In the genomic region with DNA sequence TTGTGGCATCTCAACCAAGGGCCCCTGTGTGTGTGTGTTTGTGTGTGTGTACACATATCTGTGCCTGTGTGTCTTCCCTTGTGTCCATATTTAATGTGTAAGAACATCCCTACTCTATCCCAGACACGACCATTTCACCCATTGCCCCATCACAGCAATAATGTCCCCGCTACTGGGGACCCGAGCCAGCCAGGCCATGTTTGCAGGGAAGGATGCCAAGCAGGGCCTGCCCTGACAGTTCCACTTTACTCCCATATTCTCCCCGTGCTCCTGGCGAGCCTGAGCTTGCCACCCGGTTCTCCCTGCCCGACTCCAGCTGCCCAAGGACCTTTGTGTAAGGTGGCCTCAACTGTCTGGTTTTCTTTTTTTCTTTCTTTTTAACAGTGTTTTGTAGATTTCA, we compare ENCODE assay signal across 10 mouse cellular contexts. TPM values are rescaled to one million over a fixed set of nuclear protein-coding genes. Genes with fewer than 3 reads are reported as not detected.
DNase-seq lines count a peak whose midpoint lies in the region; ATAC-seq lines count a peak whose summit lies in the region.
"Had no signal": no experiment of that assay in that cellular context is flagged by ENCODE, and none has a peak within 500 bp of the region (broad histone marks: within the 10 kb centered on the region; RNA-seq: fewer than 3 reads in every experiment).

No protein-coding gene starts in this region.

- H3K36me3 ChIP-seq in midbrain, embryonic 10.5 days, result peaks cover 52% of the 10 kb centered on the region
- peaks cover 16% of the 10 kb centered on the region for H3K36me3 ChIP-seq in midbrain, embryonic 16.5 days (ENCODE audit: control insufficient read depth, insufficient read depth, low read length)
- peaks cover 12% of the 10 kb centered on the region for H3K36me3 ChIP-seq in intestine, embryonic 16.5 days (ENCODE audit: control insufficient read depth, insufficient read depth, low read length)
- H3K36me3 ChIP-seq in stomach, embryonic 14.5 days (ENCODE audit: control insufficient read depth, insufficient read depth, low read length), result peaks cover 35% of the 10 kb centered on the region

- H3K9ac ChIP-seq in midbrain, embryonic 16.5 days (ENCODE audit: low read depth, low read length), result no peak overlapping the region
- no peak overlapping the region for H3K9ac ChIP-seq in intestine, embryonic 16.5 days (ENCODE audit: low read depth, low read length)
- no peak overlapping the region for H3K9ac ChIP-seq in stomach, embryonic 14.5 days (replicated peaks; ENCODE audit: low read depth, low read length)

- no peak overlapping the region for H3K4me3 ChIP-seq in midbrain, embryonic 10.5 days
- H3K4me3 ChIP-seq in midbrain, embryonic 16.5 days (ENCODE audit: low read depth, low read length), result no peak overlapping the region
- no peak overlapping the region for H3K4me3 ChIP-seq in intestine, embryonic 16.5 days (ENCODE audit: low read length)
- no peak overlapping the region for H3K4me3 ChIP-seq in stomach, embryonic 14.5 days (ENCODE audit: low read depth, low read length)

- WGBS in midbrain, embryonic 10.5 days, result 85% methylated on average over 7 of the region's 7 CpGs
- 71% methylated on average over 7 of the region's 7 CpGs for WGBS in midbrain, embryonic 16.5 days
- 55% methylated on average over 7 of the region's 7 CpGs for WGBS in intestine, embryonic 16.5 days
- 71% methylated on average over 7 of the region's 7 CpGs for WGBS in stomach, embryonic 14.5 days

- no peak overlapping the region for H3K4me2 ChIP-seq in midbrain, embryonic 16.5 days (ENCODE audit: low read length)
- H3K4me2 ChIP-seq in intestine, embryonic 16.5 days (ENCODE audit: low read depth, low read length), result no peak overlapping the region
- no peak overlapping the region for H3K4me2 ChIP-seq in stomach, embryonic 14.5 days (replicated peaks; ENCODE audit: low read depth, low read length)

- DNase-seq in cerebellum, postnatal 25 days, result peak; percentile 23 to 48
- no peak for DNase-seq in cerebellum, adult 18-20 months
- no peak for DNase-seq in midbrain, embryonic 10.5 days (ENCODE audit: low spot score)
- DNase-seq in retina, embryonic 14.5 days (ENCODE audit: low spot score), result no peak
- no peak for DNase-seq in left cerebral cortex, adult 8-10 months (ENCODE audit: low spot score in 2 of 2)
- DNase-seq: kidney, adult 9 months had no signal

- peak overlapping the region; percentile 92; the same call in 1 of the 2 replicates for H3K27ac ChIP-seq in midbrain, embryonic 10.5 days (replicated peaks)
- H3K27ac ChIP-seq in midbrain, embryonic 16.5 days (ENCODE audit: low read length), result no peak overlapping the region
- H3K27ac ChIP-seq in intestine, embryonic 16.5 days (ENCODE audit: low read length), result peak overlapping the region; percentile 3
- H3K27ac ChIP-seq in stomach, embryonic 14.5 days (ENCODE audit: low read length), result peak overlapping the region; percentile 79; the same call in 1 of the 2 replicates

- no peak for ATAC-seq in midbrain, embryonic 16.5 days
- ATAC-seq in intestine, embryonic 16.5 days, result no peak
- ATAC-seq in stomach, embryonic 14.5 days (ENCODE audit: insufficient number of reproducible peaks, insufficient read depth, low FRiP score, low read depth), result no peak
- ATAC-seq: activated CD4-positive, CD25-positive, alpha-beta regulatory T cell, adult 4 months had no signal

- H3K9me3 ChIP-seq in midbrain, embryonic 10.5 days (replicated peaks), result no peaks in the 10 kb centered on the region
- H3K9me3 ChIP-seq in midbrain, embryonic 16.5 days (replicated peaks; ENCODE audit: control insufficient read depth, low read length, poor library complexity, severe bottlenecking), result no peaks in the 10 kb centered on the region
- H3K9me3 ChIP-seq in intestine, embryonic 16.5 days (ENCODE audit: control insufficient read depth, low read length), result no peaks in the 10 kb centered on the region
- no peaks in the 10 kb centered on the region for H3K9me3 ChIP-seq in stomach, embryonic 14.5 days (ENCODE audit: control insufficient read depth, low read depth, low read length)

- H3K4me1 ChIP-seq in midbrain, embryonic 10.5 days, result peaks cover 79% of the 10 kb centered on the region
- peaks cover 33% of the 10 kb centered on the region for H3K4me1 ChIP-seq in midbrain, embryonic 16.5 days (ENCODE audit: control insufficient read depth, insufficient read depth, low read length)
- H3K4me1 ChIP-seq in intestine, embryonic 16.5 days (ENCODE audit: control insufficient read depth, insufficient read depth, low read length), result peaks cover 32% of the 10 kb centered on the region
- H3K4me1 ChIP-seq in stomach, embryonic 14.5 days (ENCODE audit: control insufficient read depth, insufficient read depth, low read length), result peaks cover 41% of the 10 kb centered on the region

- H3K27me3 ChIP-seq in midbrain, embryonic 10.5 days (ENCODE audit: low read depth, poor library complexity, severe bottlenecking), result peaks cover 24% of the 10 kb centered on the region; the same call in 1 of the 2 replicates
- H3K27me3 ChIP-seq in midbrain, embryonic 16.5 days (ENCODE audit: control insufficient read depth, insufficient read depth, low read depth, low read length), result no peaks in the 10 kb centered on the region
- no peaks in the 10 kb centered on the region for H3K27me3 ChIP-seq in intestine, embryonic 16.5 days (replicated peaks; ENCODE audit: control insufficient read depth, insufficient read depth, low read length)
- no peaks in the 10 kb centered on the region for H3K27me3 ChIP-seq in stomach, embryonic 14.5 days (ENCODE audit: control insufficient read depth, insufficient read depth, low read length)

RNA-seq across cellular contexts. Expression of a gene that starts 53.0 kb away (rescaled TPM):
- 16.1 and 19.3 TPM in 2 replicates for polyA plus RNA-seq in midbrain, embryonic 10.5 days (2016; fragmentation: Nextera tagmentation; extraction: Ambion mirVana)
- polyA plus RNA-seq in midbrain, embryonic 16.5 days (2015; fragmentation: Nextera tagmentation; extraction: Ambion mirVana), result 32.5 and 33.2 TPM in 2 replicates
- polyA plus RNA-seq in intestine, embryonic 16.5 days (2015; fragmentation: Nextera tagmentation; extraction: Ambion mirVana), result 11.8 and 15.5 TPM in 2 replicates
- 17.1 and 17.2 TPM in 2 replicates for polyA plus RNA-seq in stomach, embryonic 14.5 days (2014; fragmentation: Nextera tagmentation; extraction: Ambion mirVana)
- total RNA-seq in left cerebral cortex, adult 8-10 months (2022), result 100 to 1,000 TPM; 107 to 122 (median 115) TPM

Comparison
In these comparisons a context has a peak if more than half of its experiments do, and no peak if none do; other contexts are left out.
1. DNase-seq: peak in cerebellum, postnatal 25 days (2 of 2); none in cerebellum, adult 18-20 months (0 of 2), midbrain, embryonic 10.5 days (single experiment), retina, embryonic 14.5 days (single experiment) and left cerebral cortex, adult 8-10 months (0 of 2).